Mouse (Mus musculus) B cell, adult 67 days (primary cell): ENCODE data around the gene Olfr47. TPM values are rescaled to one million over a fixed set of nuclear protein-coding genes. Genes with fewer than 3 reads are reported as not detected.

Experiments used
- total RNA-seq, 2 experiments: library from RNA; stranded (reverse); gene quantifications; 4 replicates each; pipeline ENCODE4 v1.2.4; 2023

Gene Olfr47
- not detected for total RNA-seq

GRCm38 (mm10) chr6:43231255-43231654, at the start of gene Olfr47:
Olfr47 (plus strand) TSS chr6:43231529.

DNA sequence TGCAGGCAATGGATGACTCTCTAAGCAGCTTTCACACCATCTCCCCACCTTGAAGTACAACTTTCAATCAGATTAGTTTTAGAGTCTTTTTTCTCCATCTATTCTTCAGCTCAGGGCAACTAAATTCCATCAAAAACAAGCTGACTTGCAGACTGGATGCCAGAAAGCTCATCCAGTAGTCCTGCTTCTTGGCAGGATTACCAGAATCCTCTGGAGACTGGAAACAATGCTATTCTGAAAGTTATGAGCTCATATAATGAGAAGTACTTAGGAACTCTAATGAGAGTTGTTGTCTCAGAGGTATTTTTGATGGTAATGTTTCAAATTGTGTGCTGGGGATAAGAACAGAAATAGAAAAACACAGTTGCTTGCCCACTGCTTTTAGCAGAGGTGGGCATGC, 34.5 kb upstream of the Olfr47 start, which contains the start of gene Olfr435:
Gene Olfr435 (plus strand): TSS at position 366 of the 400 bp plus-strand sequence.

DNA sequence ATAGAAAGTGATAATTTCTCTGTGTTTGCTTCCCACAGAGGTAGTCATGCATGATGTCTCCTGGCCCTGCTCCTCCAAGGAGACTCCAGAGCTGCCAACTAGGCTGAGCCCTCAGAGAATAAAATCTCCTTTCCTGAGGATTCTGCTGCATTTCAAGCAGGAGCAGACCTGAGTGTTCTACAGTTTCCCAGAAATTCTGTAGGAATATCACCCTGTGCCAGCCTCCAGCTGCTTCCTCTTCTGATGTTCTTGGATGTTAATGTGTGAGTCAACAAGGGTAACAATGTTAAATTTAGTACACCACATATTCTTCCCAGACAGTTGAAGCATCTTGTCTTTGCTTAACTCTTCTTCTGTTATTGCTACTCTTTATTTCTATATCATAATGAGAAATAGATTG, 18.5 kb upstream of the Olfr47 start, which contains the start of gene Olfr434:
Gene Olfr434 (plus strand): TSS at position 149 of the 400 bp plus-strand sequence.

DNA sequence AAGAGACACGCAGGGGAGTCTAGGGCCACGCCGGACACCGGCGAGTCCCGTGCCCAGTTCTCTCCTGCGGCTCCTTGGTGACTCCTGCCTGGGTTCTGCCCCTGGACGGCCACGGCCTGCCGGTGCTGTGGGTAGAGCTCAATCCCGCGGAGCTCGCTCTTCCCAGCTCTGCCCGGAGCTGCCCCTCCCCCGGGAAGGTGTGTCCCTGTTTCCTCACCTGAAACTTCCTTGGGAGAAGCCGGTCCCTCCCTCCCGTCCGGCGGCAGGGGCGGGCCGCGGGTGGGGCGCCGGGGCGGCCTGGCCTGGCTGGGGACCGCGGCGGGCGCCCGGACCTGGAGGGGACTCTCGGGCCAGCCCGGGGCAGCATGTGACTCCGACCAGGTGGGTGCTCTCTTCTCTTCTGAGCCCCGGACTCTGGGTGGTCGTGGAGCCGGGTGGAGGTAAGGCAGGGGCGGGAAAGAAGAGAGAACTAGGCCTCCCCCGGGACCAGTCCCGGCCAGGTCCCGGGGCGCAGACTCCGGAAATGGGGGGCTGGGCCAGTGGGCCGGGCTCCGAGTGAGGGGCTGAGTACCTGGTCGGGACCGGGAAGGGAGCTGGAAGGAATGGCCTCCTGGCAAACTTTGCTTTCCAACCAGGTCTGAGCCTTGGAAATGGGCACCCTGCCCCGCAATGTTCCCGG, 34.2 kb downstream of the Olfr47 start, which contains the start of gene Arhgef5:
Gene Arhgef5 (plus strand): TSS at position 220 of the 679 bp plus-strand sequence.

Other genes with a start within 250 kb of the Olfr47 start
- not detected for gene Olfr441, start 125.2 kb upstream of the Olfr47 start, total RNA-seq
- gene Olfr237-ps1, start 85.0 kb upstream of the Olfr47 start, total RNA-seq, result not detected
- not detected for gene Olfr437, start 68.2 kb upstream of the Olfr47 start, total RNA-seq
- not detected for gene Olfr13, start 59.4 kb upstream of the Olfr47 start, total RNA-seq
- gene Olfr435, start 34.4 kb upstream of the Olfr47 start, total RNA-seq, result not detected
- gene Olfr434, start 18.5 kb upstream of the Olfr47 start, total RNA-seq, result not detected
- under 1 TPM; 0.17 to 0.18 TPM for gene Arhgef5, start 34.1 kb downstream of the Olfr47 start, total RNA-seq
- gene Nobox, start 78.0 kb downstream of the Olfr47 start, total RNA-seq, result not detected